ENCODE assay signal across 8 mouse cellular contexts in the genomic region with DNA sequence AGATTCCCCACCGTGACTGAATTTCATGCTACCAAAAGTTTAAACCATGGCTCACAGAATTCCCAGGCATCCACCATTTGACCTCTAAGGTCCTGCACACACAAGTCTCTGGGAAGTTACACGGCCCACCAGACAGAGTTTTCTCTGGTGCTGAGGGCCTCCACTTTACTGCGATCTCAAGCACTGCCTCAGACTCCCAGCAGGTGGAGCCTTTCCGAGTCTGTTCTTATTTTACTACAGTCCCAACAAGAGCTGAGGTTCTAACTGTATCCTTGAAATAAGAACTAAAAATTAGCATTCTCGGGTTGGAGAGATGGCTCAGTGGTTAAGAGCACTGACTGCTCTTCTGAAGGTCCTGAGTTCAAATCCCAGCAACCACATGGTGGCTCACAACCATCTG. TPM values are rescaled to one million over a fixed set of nuclear protein-coding genes. Genes with fewer than 3 reads are reported as not detected.
A peak's percentile ranks its signal among the peaks of the same experiment; 100 is the strongest.
DNase-seq lines count a peak whose midpoint lies in the region; ATAC-seq and TF ChIP-seq lines count a peak whose summit lies in the region.
"Had no signal": no experiment of that assay in that cellular context is flagged by ENCODE, and none has a peak within 500 bp of the region (broad histone marks: within the 10 kb centered on the region; RNA-seq: fewer than 3 reads in every experiment).

No protein-coding gene starts in this region.

- H3K4me2 ChIP-seq in midbrain, embryonic 13.5 days (replicated peaks) = no peak overlapping the region
- H3K4me2 ChIP-seq: hindbrain, embryonic 15.5 days had no signal

- no peak overlapping the region for H3K9ac ChIP-seq in midbrain, embryonic 13.5 days (replicated peaks)
- H3K9ac ChIP-seq: hindbrain, embryonic 15.5 days had no signal

- 69% methylated on average over 5 of the region's 5 CpGs for WGBS in midbrain, embryonic 10.5 days
- WGBS in midbrain, embryonic 13.5 days = 67% methylated on average over 5 of the region's 5 CpGs

- peak; percentile 20 for DNase-seq in midbrain, embryonic 10.5 days (ENCODE audit: low spot score)
- no peak for DNase-seq in G1E (ENCODE audit: low spot score)
- DNase-seq in forelimb bud, embryonic 11.5 days (ENCODE audit: low read depth, low spot score) = peak; percentile 43
- DNase-seq in left cerebral cortex, postnatal 4 days = peak; percentile 36
- DNase-seq in retina, postnatal 1 day = peak; percentile 48

- no peaks in the 10 kb centered on the region for H3K27me3 ChIP-seq in midbrain, embryonic 10.5 days (ENCODE audit: low read depth, poor library complexity, severe bottlenecking)
- no peaks in the 10 kb centered on the region for H3K27me3 ChIP-seq in midbrain, embryonic 13.5 days
- H3K27me3 ChIP-seq in G1E (ENCODE audit: insufficient read depth, low read length) = peaks cover 7% of the 10 kb centered on the region
- H3K27me3 ChIP-seq: hindbrain, embryonic 15.5 days had no signal

- TF ChIP-seq CTCF in G1E (IDR thresholded peaks at IDR 0.05; ENCODE audit: low read depth, low read length) = peak; percentile 27; the same call in 1 of the 2 replicates
- TF ChIP-seq CTCF in bone marrow macrophage, adult 2 months (IDR thresholded peaks at IDR 0.05; ENCODE audit: low read depth, low read length) = peak; percentile 48; the same call in 1 of the 2 replicates

- peaks cover 8% of the 10 kb centered on the region; the same call in 1 of the 2 replicates for H3K36me3 ChIP-seq in midbrain, embryonic 10.5 days
- peaks cover 11% of the 10 kb centered on the region for H3K36me3 ChIP-seq in midbrain, embryonic 13.5 days
- no peaks in the 10 kb centered on the region for H3K36me3 ChIP-seq in G1E (replicated peaks)
- H3K36me3 ChIP-seq: hindbrain, embryonic 15.5 days had no signal

- H3K4me1 ChIP-seq in midbrain, embryonic 10.5 days = no peaks in the 10 kb centered on the region
- no peaks in the 10 kb centered on the region for H3K4me1 ChIP-seq in midbrain, embryonic 13.5 days (replicated peaks)
- no peaks in the 10 kb centered on the region; the same call in 1 of the 2 replicates for H3K4me1 ChIP-seq in G1E (ENCODE audit: insufficient read depth, low read depth, low read length)
- H3K4me1 ChIP-seq in bone marrow macrophage, adult 2 months (ENCODE audit: control insufficient read depth, insufficient read depth, low read length) = no peaks in the 10 kb centered on the region
- H3K4me1 ChIP-seq: hindbrain, embryonic 15.5 days had no signal

- no peak for TF ChIP-seq POLR2A in bone marrow macrophage, adult 2 months (IDR thresholded peaks at IDR 0.05; ENCODE audit: borderline replicate concordance, low read depth, low read length)

- no peaks in the 10 kb centered on the region for H3K9me3 ChIP-seq in midbrain, embryonic 10.5 days (replicated peaks)
- H3K9me3 ChIP-seq in midbrain, embryonic 13.5 days = no peaks in the 10 kb centered on the region
- H3K9me3 ChIP-seq in G1E (replicated peaks) = no peaks in the 10 kb centered on the region
- H3K9me3 ChIP-seq: hindbrain, embryonic 15.5 days had no signal

- intact Hi-C loops in left cerebral cortex, postnatal 4 days (cut with DNase I) = no loop called here

- H3K4me3 ChIP-seq in midbrain, embryonic 10.5 days = no peak overlapping the region
- H3K4me3 ChIP-seq in midbrain, embryonic 13.5 days (replicated peaks) = no peak overlapping the region
- no peak overlapping the region for H3K4me3 ChIP-seq in G1E (ENCODE audit: low read depth, low read length)
- H3K4me3 ChIP-seq in bone marrow macrophage, adult 2 months (ENCODE audit: insufficient read depth, low read length) = no peak overlapping the region
- H3K4me3 ChIP-seq: hindbrain, embryonic 15.5 days had no signal

- H3K27ac ChIP-seq in midbrain, embryonic 10.5 days (replicated peaks) = no peak overlapping the region
- H3K27ac ChIP-seq in midbrain, embryonic 13.5 days = no peak overlapping the region
- H3K27ac ChIP-seq in bone marrow macrophage, adult 2 months (ENCODE audit: insufficient read depth, low read depth, low read length) = no peak overlapping the region
- H3K27ac ChIP-seq: hindbrain, embryonic 15.5 days had no signal

- ATAC-seq in midbrain, embryonic 13.5 days = no peak
- peak; percentile 54; the same call in 1 of the 2 replicates for ATAC-seq in G1E (ENCODE audit: extremely low read depth, insufficient number of reproducible peaks, low FRiP score, poor library complexity, severe bottlenecking)

RNA-seq across cellular contexts. Expression of gene Wdr31, which starts 15.7 kb away (rescaled TPM):
- polyA plus RNA-seq in midbrain, embryonic 10.5 days (2016; fragmentation: Nextera tagmentation; extraction: Ambion mirVana) = 10.1 and 12.6 TPM in 2 replicates
- polyA plus RNA-seq in midbrain, embryonic 13.5 days (2015; fragmentation: Nextera tagmentation; extraction: Ambion mirVana) = 9.6 and 10.8 TPM in 2 replicates
- total RNA-seq in G1E (2014; fragmentation: Nextera tagmentation) (1.7 and 1.8 TPM in 2 replicates), G1E (2017) (0.70 and 2.0 TPM in 2 replicates)
- 0.52 and 0.58 TPM in 2 replicates for polyA plus RNA-seq in G1E (2012)
- 0.94 TPM in 1 of 2 replicates, not detected in the other for polyA plus RNA-seq in bone marrow macrophage, adult 2 months (2012; ENCODE audit: insufficient read depth, insufficient read length, missing spikeins)
- 10 to 100 TPM; 12.5 to 15.1 TPM for total RNA-seq in left cerebral cortex, postnatal 4 days (2021)

RNA-seq across cellular contexts. Expression of gene Rnf183, which starts 19.9 kb away (rescaled TPM):
- polyA plus RNA-seq in midbrain, embryonic 10.5 days (2016; fragmentation: Nextera tagmentation; extraction: Ambion mirVana) = not detected in 2 replicates
- 0.11 and 0.23 TPM in 2 replicates for polyA plus RNA-seq in midbrain, embryonic 13.5 days (2015; fragmentation: Nextera tagmentation; extraction: Ambion mirVana)
- not detected in 2 replicates for total RNA-seq in G1E (2014; fragmentation: Nextera tagmentation)
- not detected in 2 replicates for total RNA-seq in G1E (2017)
- polyA plus RNA-seq in G1E (2012) = 0.13 TPM in 1 of 2 replicates, not detected in the other
- polyA plus RNA-seq in bone marrow macrophage, adult 2 months (2012; ENCODE audit: insufficient read depth, insufficient read length, missing spikeins) = not detected in 2 replicates
- total RNA-seq in left cerebral cortex, postnatal 4 days (2021) = not detected

RNA-seq across cellular contexts. Expression of gene Bspry, which starts 24.9 kb away (rescaled TPM):
- polyA plus RNA-seq in midbrain, embryonic 10.5 days (2016; fragmentation: Nextera tagmentation; extraction: Ambion mirVana) = 0.47 and 0.57 TPM in 2 replicates
- polyA plus RNA-seq in midbrain, embryonic 13.5 days (2015; fragmentation: Nextera tagmentation; extraction: Ambion mirVana) = 0.44 and 0.86 TPM in 2 replicates
- total RNA-seq in G1E (2014; fragmentation: Nextera tagmentation) (0.53 TPM in 1 of 2 replicates, not detected in the other), G1E (2017) (0.06 and 0.11 TPM in 2 replicates)
- 0.09 TPM in 1 of 2 replicates, not detected in the other for polyA plus RNA-seq in G1E (2012)
- 0.55 TPM in 1 of 2 replicates, not detected in the other for polyA plus RNA-seq in bone marrow macrophage, adult 2 months (2012; ENCODE audit: insufficient read depth, insufficient read length, missing spikeins)
- total RNA-seq in left cerebral cortex, postnatal 4 days (2021) = under 1 TPM; 0.36 TPM

RNA-seq across cellular contexts. Expression of gene Prpf4, which starts 46.4 kb away (rescaled TPM):
- polyA plus RNA-seq in midbrain, embryonic 10.5 days (2016; fragmentation: Nextera tagmentation; extraction: Ambion mirVana) = 34.3 and 35.2 TPM in 2 replicates
- polyA plus RNA-seq in midbrain, embryonic 13.5 days (2015; fragmentation: Nextera tagmentation; extraction: Ambion mirVana) = 18.4 and 19.1 TPM in 2 replicates
- 23.0 and 26.8 TPM in 2 replicates for total RNA-seq in G1E (2014; fragmentation: Nextera tagmentation)
- total RNA-seq in G1E (2017) = 21.5 and 23.1 TPM in 2 replicates
- 2.5 and 4.1 TPM in 2 replicates for polyA plus RNA-seq in G1E (2012)
- 10.1 and 10.9 TPM in 2 replicates for polyA plus RNA-seq in bone marrow macrophage, adult 2 months (2012; ENCODE audit: insufficient read depth, insufficient read length, missing spikeins)
- total RNA-seq in left cerebral cortex, postnatal 4 days (2021) = 10 to 100 TPM; 14.6 to 15.4 TPM

RNA-seq across cellular contexts. Expression of gene Cdc26, which starts 46.6 kb away (rescaled TPM):
- 175 and 185 TPM in 2 replicates for polyA plus RNA-seq in midbrain, embryonic 10.5 days (2016; fragmentation: Nextera tagmentation; extraction: Ambion mirVana)
- polyA plus RNA-seq in midbrain, embryonic 13.5 days (2015; fragmentation: Nextera tagmentation; extraction: Ambion mirVana) = 116 and 120 TPM in 2 replicates
- 120 and 128 TPM in 2 replicates for total RNA-seq in G1E (2014; fragmentation: Nextera tagmentation)
- total RNA-seq in G1E (2017) = 120 and 148 TPM in 2 replicates
- polyA plus RNA-seq in G1E (2012) = 9.6 and 44.1 TPM in 2 replicates
- 54.8 and 71.2 TPM in 2 replicates for polyA plus RNA-seq in bone marrow macrophage, adult 2 months (2012; ENCODE audit: insufficient read depth, insufficient read length, missing spikeins)
- total RNA-seq in left cerebral cortex, postnatal 4 days (2021) = 10 to 100 TPM; 65.6 to 66.9 TPM
